Mouse (Mus musculus) CH12.LX (cell line): Measurements from ENCODE around the gene Fam161b.

Experiments
- BHLHE40 ChIP-seq: IDR thresholded peaks from 2 replicates; pipeline ENCODE4 v1.6.1; 2011; ENCODE audit warnings: mild to moderate bottlenecking, low read depth, low read length, improper control_type of control experiment
- CTCF ChIP-seq, 2 experiments: IDR thresholded peaks in 1 of 2; conservative IDR thresholded peaks in 1 of 2; 2 replicates each; pipeline ENCODE4 v1.5.1; 2011 to 2012; ENCODE audit warnings: low read depth in 2 of 2, low read length in 2 of 2, improper control_type of control experiment in 1 of 2, inconsistent platforms in 1 of 2, mild to moderate bottlenecking in 1 of 2, moderate library complexity in 1 of 2
- HCFC1 ChIP-seq: IDR thresholded peaks from 2 replicates; pipeline ENCODE4 v1.6.1; 2012; ENCODE audit warnings: low read depth, mild to moderate bottlenecking, inconsistent platforms, low read length, improper control_type of control experiment
- JUN ChIP-seq: IDR thresholded peaks from 2 replicates; pipeline ENCODE4 v1.6.1; 2011; ENCODE audit warnings: low read depth, mild to moderate bottlenecking, low read length, improper control_type of control experiment, moderate library complexity; ENCODE audit not compliant: insufficient read depth
- JUND ChIP-seq: conservative IDR thresholded peaks from 2 replicates; pipeline ENCODE4 v1.6.1; 2011; ENCODE audit warnings: low read depth, low read length, improper control_type of control experiment
- KAT2A ChIP-seq: IDR thresholded peaks from 2 replicates; pipeline ENCODE4 v1.6.1; 2012; ENCODE audit warnings: low read length, improper control_type of control experiment, inconsistent platforms; ENCODE audit not compliant: insufficient replicate concordance
- MAFK ChIP-seq: IDR thresholded peaks from 2 replicates; pipeline ENCODE4 v1.6.1; 2011; ENCODE audit warnings: low read length, improper control_type of control experiment; ENCODE audit not compliant: insufficient replicate concordance
- NRF1 ChIP-seq: IDR thresholded peaks from 2 replicates; pipeline ENCODE4 v1.6.1; 2014; ENCODE audit warnings: low read depth, mild to moderate bottlenecking, inconsistent platforms, low read length, improper control_type of control experiment, moderate library complexity
- POLR2A ChIP-seq: IDR thresholded peaks from 2 replicates; pipeline ENCODE4 v1.6.1; 2011; ENCODE audit warnings: low read depth, mild to moderate bottlenecking, improper control_type of control experiment, low read length
- POLR2AphosphoS2 ChIP-seq: IDR thresholded peaks from 2 replicates; pipeline ENCODE4 v1.6.1; 2011; ENCODE audit warnings: low read depth, low read length, improper control_type of control experiment
- USF1 ChIP-seq: IDR thresholded peaks from 2 replicates; pipeline ENCODE4 v1.6.1; 2014; ENCODE audit warnings: low read depth, mild to moderate bottlenecking, inconsistent platforms, low read length, improper control_type of control experiment
- ZC3H11A ChIP-seq: IDR thresholded peaks from 2 replicates; pipeline ENCODE4 v1.6.1; 2012; ENCODE audit warnings: low read depth, mild to moderate bottlenecking, inconsistent platforms, low read length, improper control_type of control experiment

DNA sequence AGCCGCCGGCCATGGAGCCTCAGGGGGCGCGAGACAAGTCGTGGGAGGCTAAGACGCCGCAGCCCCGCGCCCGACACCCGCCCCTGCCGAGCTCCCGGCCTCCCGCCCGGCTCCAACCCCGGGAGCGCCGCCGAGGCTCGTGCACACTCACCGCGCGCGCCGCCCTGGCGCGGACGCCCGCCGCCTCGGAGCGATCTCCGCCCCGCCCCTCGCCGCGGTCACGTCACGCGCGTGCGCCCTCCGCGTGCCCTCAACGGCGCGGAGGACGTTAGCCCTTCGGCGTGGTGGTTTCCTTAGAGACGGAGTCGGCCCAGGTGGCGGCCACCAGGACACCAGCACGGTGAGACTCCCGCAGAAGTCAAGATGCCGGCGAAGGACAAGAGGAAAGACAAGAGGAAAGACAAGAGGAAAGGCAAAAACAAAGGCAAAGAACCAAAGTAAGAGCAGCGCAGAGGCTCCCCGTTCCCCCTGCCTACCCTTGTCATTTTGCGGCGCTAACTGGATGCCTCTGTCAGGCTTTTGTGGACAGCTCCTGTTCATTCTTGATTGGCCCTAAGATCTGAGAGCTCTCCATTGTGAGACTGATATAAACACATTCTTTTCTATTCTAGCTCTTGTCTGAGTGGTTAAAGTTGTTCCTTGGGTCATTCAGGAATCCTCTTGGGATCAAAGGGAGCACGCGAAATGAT is 47.3 kb upstream of the Fam161b start, which contains the start of the genes Entpd5 and Bbof1:
- TF ChIP-seq POLR2AphosphoS2 (no peak), POLR2A (peak; percentile 53; the same call in 1 of the 2 replicates), JUN (no peak), JUND (no peak), CTCF (conservative IDR thresholded peaks at IDR 0.05 in 1 of 2, IDR thresholded peaks at IDR 0.05 in 1 of 2; ENCODE audit: low read depth in 2 of 2, low read length in 2 of 2) (no peak), NRF1 (peak; percentile 87), ZC3H11A (no peak), MAFK (no peak), USF1 (no peak), KAT2A (no peak), BHLHE40 (peak; percentile 78), HCFC1 (no peak)
